Mouse (Mus musculus) cerebellum, adult 2 months (tissue): ENCODE data around the gene Baz1b.

Experiments used
- CTCF ChIP-seq: fragments of 200-500 bp; IDR thresholded peaks from 2 replicates; pipeline ENCODE4 v1.5.1; 2011; ENCODE audit warnings: low read depth, mild to moderate bottlenecking, control low read depth, low read length, moderate library complexity, borderline replicate concordance; ENCODE audit not compliant: insufficient read depth
- POLR2A ChIP-seq: fragments of 200-500 bp; IDR thresholded peaks from 2 replicates; pipeline ENCODE4 v1.6.1; 2011; ENCODE audit warnings: low read length, control low read depth, borderline replicate concordance; ENCODE audit not compliant: insufficient read depth

DNA sequence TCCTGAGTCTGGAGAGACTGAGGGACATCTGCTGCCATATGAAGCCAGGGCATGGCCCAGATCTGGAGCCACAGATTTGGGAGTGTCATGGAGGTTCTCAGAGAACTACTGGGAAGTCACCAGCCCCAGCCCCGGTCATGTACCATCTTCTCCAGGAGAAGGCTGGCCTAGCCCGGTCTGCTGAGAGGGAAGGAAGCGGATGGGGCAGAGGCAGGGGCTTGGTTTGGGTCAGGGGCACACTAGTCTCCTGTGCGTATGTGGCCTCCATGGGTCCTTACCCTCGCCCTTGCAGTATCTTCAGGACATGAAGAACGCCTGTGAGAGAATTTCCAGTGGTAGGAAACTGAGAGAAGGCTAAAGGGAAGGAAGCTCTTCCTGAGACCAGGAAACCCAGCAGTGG, 103.6 kb downstream of the Baz1b start:
- TF ChIP-seq POLR2A: no peak
- TF ChIP-seq CTCF: no peak
